In the genomic region with DNA sequence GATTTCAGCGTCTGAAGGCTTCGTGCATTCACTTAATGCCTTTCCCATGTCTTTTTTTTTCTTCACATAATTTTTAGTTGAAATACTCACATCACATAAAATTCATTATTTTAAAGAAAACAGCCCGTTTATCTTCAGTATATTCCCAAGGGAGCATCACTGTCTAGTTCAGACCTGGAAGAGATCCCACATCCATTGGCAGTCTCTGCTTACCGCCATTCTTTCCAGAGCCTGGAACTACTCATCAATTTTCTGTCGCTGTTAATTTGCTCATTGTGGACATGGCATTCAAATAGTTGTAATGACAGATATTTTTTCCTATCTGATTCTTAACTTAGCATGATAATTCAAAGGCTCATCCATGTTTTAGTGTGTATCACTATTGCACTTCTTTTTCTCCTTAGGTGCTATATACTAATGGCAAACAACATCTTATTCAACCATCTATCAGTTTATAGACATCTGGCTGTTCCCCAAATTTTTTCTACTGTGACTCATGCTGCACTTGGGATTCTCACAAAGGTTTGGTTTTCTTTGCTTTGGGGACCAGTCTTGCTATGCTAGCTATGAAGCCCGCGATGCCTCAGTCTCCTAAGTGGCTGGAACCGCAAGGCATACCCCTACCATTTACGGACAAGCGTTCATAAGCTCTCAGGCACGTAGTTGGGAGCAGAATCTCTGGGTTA, we compare ENCODE assay signal across 30 mouse cellular contexts.
DNase-seq lines count a peak whose midpoint lies in the region; ATAC-seq and TF ChIP-seq lines count a peak whose summit lies in the region.
"Had no signal": no experiment of that assay in that cellular context is flagged by ENCODE, and none has a peak within 500 bp of the region (broad histone marks: within the 10 kb centered on the region; RNA-seq: fewer than 3 reads in every experiment).

No protein-coding gene starts in this region.

- WGBS in forebrain, postnatal 0 days, result 77% methylated on average over 11 of the region's 11 CpGs
- 93% methylated on average over 11 of the region's 11 CpGs for WGBS in forebrain, embryonic 12.5 days
- 72% methylated on average over 11 of the region's 11 CpGs for WGBS in lung, embryonic 14.5 days

- peak; percentile 40 for DNase-seq in forebrain, postnatal 0 days
- DNase-seq in lung, embryonic 14.5 days, result no peak
- no peak for DNase-seq in lung, postnatal 10 days
- DNase-seq in brain, adult 2 months (ENCODE audit: low read depth, low spot score), result peak; percentile 37
- no peak for DNase-seq in urinary bladder, postnatal 10 days (ENCODE audit: low spot score)
- DNase-seq in ovary, adult 18-20 months (ENCODE audit: low spot score), result no peak
- DNase-seq: adrenal gland, postnatal 25 days; B cell, adult 2 months; cerebellum, adult 2 months; cerebellum, postnatal 36 days; gastrocnemius, postnatal 36 days; heart, adult 18-20 months; left cerebral cortex, postnatal 4 days; lung, postnatal 4 days; right cerebral cortex, postnatal 4 days; thymus, adult 18-20 months; thymus, postnatal 25 days had no signal

- TF ChIP-seq CTCF in forebrain, postnatal 0 days (IDR thresholded peaks at IDR 0.05; ENCODE audit: low read depth), result no peak
- no peak for TF ChIP-seq CTCF in lung, embryonic 14.5 days (IDR thresholded peaks at IDR 0.05; ENCODE audit: low read depth)

- no peaks in the 10 kb centered on the region for H3K27me3 ChIP-seq in forebrain, postnatal 0 days (ENCODE audit: insufficient read depth, low read length)
- H3K27me3 ChIP-seq in forebrain, embryonic 12.5 days, result no peaks in the 10 kb centered on the region
- no peaks in the 10 kb centered on the region for H3K27me3 ChIP-seq in lung, embryonic 14.5 days (ENCODE audit: insufficient read depth, low read length)
- H3K27me3 ChIP-seq: embryonic facial prominence, embryonic 12.5 days; heart, embryonic 12.5 days; kidney, embryonic 15.5 days; megakaryocyte, embryonic 14.5 days; midbrain, embryonic 12.5 days; neural tube, embryonic 12.5 days; Patski had no signal

- H3K4me2 ChIP-seq in forebrain, postnatal 0 days (ENCODE audit: low read depth), result no peak overlapping the region
- H3K4me2 ChIP-seq in forebrain, embryonic 12.5 days, result no peak overlapping the region
- no peak overlapping the region for H3K4me2 ChIP-seq in lung, embryonic 14.5 days
- H3K4me2 ChIP-seq: embryonic facial prominence, embryonic 12.5 days; heart, embryonic 12.5 days; hindbrain, embryonic 14.5 days; kidney, embryonic 15.5 days; liver, embryonic 11.5 days; midbrain, embryonic 12.5 days; neural tube, embryonic 12.5 days had no signal

- H3K4me3 ChIP-seq in forebrain, postnatal 0 days (ENCODE audit: low read depth, low read length), result no peak overlapping the region
- H3K4me3 ChIP-seq in forebrain, embryonic 12.5 days (replicated peaks), result no peak overlapping the region
- H3K4me3 ChIP-seq in lung, embryonic 14.5 days (ENCODE audit: low read depth, low read length), result no peak overlapping the region
- H3K4me3 ChIP-seq: embryonic facial prominence, embryonic 12.5 days; erythroblast, embryonic 14.5 days; heart, embryonic 12.5 days; kidney, embryonic 15.5 days; megakaryocyte, embryonic 14.5 days; midbrain, embryonic 12.5 days; myocyte; neural tube, embryonic 12.5 days had no signal

- H3K4me1 ChIP-seq in forebrain, postnatal 0 days (ENCODE audit: insufficient read depth), result no peaks in the 10 kb centered on the region
- peaks cover 3% of the 10 kb centered on the region; the same call in 1 of the 2 replicates for H3K4me1 ChIP-seq in forebrain, embryonic 12.5 days
- no peaks in the 10 kb centered on the region for H3K4me1 ChIP-seq in lung, embryonic 14.5 days (ENCODE audit: insufficient read depth)
- H3K4me1 ChIP-seq: embryonic facial prominence, embryonic 12.5 days; heart, embryonic 12.5 days; midbrain, embryonic 12.5 days; neural tube, embryonic 12.5 days had no signal

- H3K27ac ChIP-seq in forebrain, postnatal 0 days (ENCODE audit: low read depth, low read length), result no peak overlapping the region
- no peak overlapping the region for H3K27ac ChIP-seq in forebrain, embryonic 12.5 days
- H3K27ac ChIP-seq in lung, embryonic 14.5 days (ENCODE audit: low read depth), result peak overlapping the region; percentile 4; the same call in 1 of the 2 replicates
- H3K27ac ChIP-seq: embryonic facial prominence, embryonic 12.5 days; hindbrain, embryonic 14.5 days; kidney, embryonic 15.5 days; midbrain, embryonic 12.5 days; neural tube, embryonic 12.5 days; stomach, postnatal 0 days had no signal

- no peak overlapping the region for H3K9ac ChIP-seq in forebrain, postnatal 0 days
- no peak overlapping the region for H3K9ac ChIP-seq in forebrain, embryonic 12.5 days
- H3K9ac ChIP-seq in lung, embryonic 14.5 days, result no peak overlapping the region
- H3K9ac ChIP-seq: embryonic facial prominence, embryonic 12.5 days; heart, embryonic 12.5 days; hindbrain, embryonic 14.5 days; kidney, embryonic 15.5 days; midbrain, embryonic 12.5 days; neural tube, embryonic 12.5 days had no signal

- ATAC-seq in forebrain, postnatal 0 days, result no peak
- no peak for ATAC-seq in forebrain, embryonic 12.5 days (ENCODE audit: low FRiP score)
- ATAC-seq in lung, embryonic 14.5 days (ENCODE audit: insufficient read depth), result no peak

- H3K9me3 ChIP-seq in forebrain, postnatal 0 days (ENCODE audit: low read length), result no peaks in the 10 kb centered on the region
- no peaks in the 10 kb centered on the region for H3K9me3 ChIP-seq in forebrain, embryonic 12.5 days
- H3K9me3 ChIP-seq in lung, embryonic 14.5 days (ENCODE audit: low read depth, low read length), result no peaks in the 10 kb centered on the region
- H3K9me3 ChIP-seq: embryonic facial prominence, embryonic 12.5 days; heart, embryonic 12.5 days; kidney, embryonic 15.5 days; megakaryocyte, embryonic 14.5 days; midbrain, embryonic 12.5 days; neural tube, embryonic 12.5 days had no signal

- no peaks in the 10 kb centered on the region for H3K36me3 ChIP-seq in forebrain, postnatal 0 days (ENCODE audit: insufficient read depth)
- H3K36me3 ChIP-seq in forebrain, embryonic 12.5 days (replicated peaks), result no peaks in the 10 kb centered on the region
- H3K36me3 ChIP-seq in lung, embryonic 14.5 days (ENCODE audit: insufficient read depth), result no peaks in the 10 kb centered on the region
- H3K36me3 ChIP-seq: embryonic facial prominence, embryonic 12.5 days; heart, embryonic 12.5 days; kidney, embryonic 15.5 days; midbrain, embryonic 12.5 days; neural tube, embryonic 12.5 days had no signal

Comparison
In these comparisons a context has a peak if more than half of its experiments do, and no peak if none do; other contexts are left out.
1. DNase-seq: peak in forebrain, postnatal 0 days (single experiment) and brain, adult 2 months (single experiment); none in lung, embryonic 14.5 days (single experiment), lung, postnatal 10 days (single experiment), urinary bladder, postnatal 10 days (single experiment) and ovary, adult 18-20 months (single experiment).